Mouse (Mus musculus): ENCODE measurements at regions not wholly inside any gene's neighbourhood (a gene's known extent, or its start where the extent isn't known, plus 50 kb on each side); places are given as distances from the start of the nearest gene placed in this dataset.

DNA sequence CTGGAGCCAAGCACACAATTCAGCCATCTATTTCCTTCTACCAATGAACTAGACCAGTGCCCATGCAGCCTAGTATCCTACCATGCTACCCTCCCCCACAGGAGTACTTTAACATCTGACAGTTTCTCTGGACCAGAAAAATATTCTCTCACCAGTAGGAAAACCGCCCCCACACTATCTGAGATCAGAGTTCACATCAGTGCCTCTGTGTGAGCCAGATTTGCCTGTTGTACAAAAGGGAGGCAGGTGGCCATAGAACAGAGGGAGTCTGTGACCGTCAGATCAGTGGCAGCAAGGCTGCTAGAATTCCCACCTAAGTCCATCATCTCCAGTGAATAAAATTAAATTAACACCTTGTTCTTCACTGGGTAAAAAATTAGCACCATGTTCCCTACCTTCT, 166.5 kb downstream of the Atp23 start:
- DNase-seq = no peak

GRCm38 (mm10) chr10:126727840-126728239, 173.3 kb downstream of the Atp23 start:
- DNase-seq = no peak

DNA sequence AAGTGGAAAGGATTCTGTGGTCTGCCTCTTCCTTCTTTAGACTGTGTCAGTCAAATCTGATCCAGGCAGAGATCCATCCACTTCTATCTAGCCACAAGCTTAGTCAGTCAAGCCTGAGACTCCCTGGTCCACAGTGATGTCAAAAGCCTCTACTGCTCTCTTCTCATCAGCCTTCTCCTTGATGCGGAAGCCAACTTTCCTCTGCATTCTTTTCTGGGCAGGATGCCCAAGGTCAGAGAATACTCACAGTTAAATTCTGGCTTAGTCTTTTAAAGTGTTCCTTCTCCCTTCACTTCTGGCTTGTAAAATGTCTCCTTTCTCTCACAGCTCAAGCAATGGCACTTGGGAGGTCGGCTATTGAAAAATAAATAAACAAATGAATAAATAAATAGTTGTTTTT, 183.2 kb downstream of the Atp23 start:
- peak; percentile 9 for DNase-seq

DNA sequence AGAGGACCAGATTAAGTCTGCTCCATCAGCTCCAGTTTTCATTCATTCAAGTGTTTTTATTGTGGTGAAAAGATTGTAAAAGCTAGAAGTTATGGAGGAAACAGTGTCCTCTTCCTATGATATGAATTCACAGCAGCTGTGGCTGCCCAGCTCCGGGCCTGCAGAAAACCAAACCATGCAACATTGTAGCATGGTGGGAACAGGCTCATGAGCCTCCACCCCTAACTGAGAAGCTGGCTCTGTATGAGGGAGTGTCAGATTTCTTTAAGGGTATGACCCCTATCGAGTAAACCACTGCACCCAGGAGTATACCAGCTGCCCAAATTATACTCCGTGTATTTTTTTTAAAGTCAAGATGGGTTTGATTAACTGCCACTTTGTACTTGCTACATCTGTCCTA, 189.4 kb downstream of the Atp23 start:
- DNase-seq = no peak

DNA sequence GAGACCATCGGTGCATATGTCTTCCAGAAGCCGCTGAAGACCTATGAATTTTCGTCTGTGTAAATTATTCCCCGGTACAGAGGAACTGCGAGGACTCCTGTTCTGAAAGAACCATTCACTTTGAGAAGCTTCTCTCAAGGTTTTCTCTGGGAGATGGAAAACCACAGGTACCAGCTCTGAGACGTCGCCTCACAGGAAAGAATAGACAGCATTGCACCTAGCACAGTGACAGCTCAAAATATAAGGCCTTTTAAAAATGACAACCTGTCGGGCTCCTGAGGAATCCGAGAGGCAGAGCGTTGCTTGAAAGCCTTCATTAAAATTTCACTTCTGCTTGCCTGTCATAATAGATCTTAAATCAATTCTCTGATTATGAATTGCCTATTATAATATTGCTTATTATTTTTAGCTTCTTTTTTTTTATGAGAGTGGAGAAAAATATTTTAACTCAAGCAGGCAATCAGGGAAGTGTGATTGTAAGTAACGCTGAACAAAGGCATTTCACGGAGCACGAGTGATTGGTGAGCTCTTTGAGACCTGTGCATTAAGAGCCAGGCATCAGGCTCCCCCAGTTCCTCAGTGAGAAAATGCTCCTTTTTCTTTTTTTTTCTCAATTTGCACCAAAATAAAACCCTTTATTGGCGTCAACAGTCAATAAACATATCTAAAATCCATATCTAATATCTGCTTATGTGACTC, 191.8 kb downstream of the Atp23 start:
- DNase-seq = no peak

DNA sequence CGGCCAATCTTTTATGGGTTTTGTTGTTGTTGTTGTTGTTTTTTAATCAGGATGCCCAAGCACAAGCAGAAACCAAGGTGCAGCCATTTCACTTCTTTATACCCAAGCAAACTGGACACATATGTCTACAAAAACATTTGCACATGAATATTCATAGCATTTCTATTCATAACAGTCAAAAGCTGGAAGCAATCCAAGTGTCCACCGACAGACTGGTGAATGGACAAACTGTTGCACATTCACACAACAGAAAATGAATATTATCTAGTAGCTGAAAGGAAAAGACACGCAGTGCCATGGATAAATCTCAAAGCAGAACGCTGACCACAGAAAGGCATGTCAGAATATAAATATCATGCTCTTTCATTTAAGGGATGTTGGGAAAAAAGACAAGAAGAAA, 192.4 kb downstream of the Atp23 start:
- DNase-seq = no peak

- no peak for DNase-seq
These were observed 192.9 kb downstream of the Atp23 start for GRCm38 (mm10) chr10:126708215-126708614.

- DNase-seq = no peak
These were observed 204.1 kb downstream of the Atp23 start for GRCm38 (mm10) chr10:126697086-126697485.

DNA sequence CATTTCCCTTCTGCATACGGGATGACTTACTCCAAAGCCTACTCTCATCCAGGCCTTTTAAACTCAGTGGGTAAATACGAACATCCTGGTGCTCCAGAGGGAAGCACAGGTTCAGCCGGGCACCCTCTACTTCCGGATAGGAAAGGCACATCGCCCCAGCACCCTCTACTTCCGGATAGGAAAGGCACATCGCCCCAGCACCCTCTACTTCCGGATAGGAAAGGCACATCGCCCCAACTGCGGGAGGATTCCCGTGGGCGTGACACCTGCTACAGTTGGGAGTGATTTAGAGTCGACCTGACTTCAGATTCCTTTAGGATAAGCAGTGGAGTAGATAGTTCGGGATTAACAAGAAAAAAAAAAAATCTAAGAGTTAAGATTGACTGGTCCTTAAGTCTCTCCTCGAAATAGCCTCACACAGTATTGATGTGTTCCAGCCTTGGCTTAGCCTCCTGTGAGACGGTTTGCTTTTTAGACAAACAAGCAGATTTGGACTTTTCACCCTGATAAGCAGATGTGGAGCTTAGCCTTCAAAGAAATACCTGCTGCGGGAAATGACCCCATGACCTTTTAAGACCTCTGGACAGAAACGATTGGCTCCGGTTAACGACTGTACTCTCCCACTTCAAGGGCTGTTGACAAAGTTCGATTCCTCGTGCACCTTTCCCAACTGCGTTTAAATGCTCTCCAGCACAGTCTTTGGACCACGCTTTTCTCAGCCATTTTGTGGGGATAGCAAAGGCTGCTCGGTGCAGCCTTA, 210.1 kb downstream of the Atp23 start:
- DNase-seq = no peak

DNA sequence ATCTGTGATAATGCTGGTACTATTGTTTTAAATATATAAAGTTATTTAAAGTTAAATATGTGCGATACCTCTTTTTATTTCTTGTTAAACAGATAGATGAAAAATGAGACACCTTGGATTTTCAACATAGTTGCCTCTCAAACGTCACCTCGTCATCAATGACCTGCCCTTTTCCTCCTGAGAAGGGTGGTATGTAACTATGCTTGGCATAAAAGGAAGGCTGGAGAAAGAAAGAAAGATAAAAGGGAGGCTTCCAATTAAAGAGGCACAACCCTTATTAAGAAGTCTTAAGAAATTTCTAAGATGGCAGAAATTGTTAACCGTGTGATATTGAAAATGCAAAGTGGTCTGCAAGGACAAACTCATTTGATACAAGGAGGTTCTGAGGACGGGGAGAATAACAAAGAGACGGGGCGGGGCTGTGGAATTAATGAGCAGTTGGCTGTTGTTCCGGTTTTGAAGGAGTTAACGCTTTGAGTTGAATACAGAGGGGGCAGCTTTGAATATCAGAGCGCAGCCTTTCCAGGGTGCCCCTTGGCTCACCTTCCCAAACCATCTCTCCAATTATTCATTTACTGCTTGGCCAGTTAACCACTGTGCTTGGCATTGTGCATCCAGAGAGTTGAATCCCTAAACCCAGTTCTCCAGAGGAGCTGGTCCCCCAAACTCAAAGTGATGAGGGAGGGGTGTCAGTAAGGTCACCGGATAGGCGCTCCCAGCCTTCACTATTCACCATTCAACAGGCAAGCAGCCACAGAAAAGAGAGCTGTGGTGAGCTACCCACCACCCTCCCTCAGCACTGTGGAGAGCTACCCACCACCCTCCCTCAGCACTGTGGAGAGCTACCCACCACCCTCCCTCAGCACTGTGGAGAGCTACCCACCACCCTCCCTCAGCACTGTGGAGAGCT, 220.6 kb downstream of the Atp23 start:
- no peak for DNase-seq

DNA sequence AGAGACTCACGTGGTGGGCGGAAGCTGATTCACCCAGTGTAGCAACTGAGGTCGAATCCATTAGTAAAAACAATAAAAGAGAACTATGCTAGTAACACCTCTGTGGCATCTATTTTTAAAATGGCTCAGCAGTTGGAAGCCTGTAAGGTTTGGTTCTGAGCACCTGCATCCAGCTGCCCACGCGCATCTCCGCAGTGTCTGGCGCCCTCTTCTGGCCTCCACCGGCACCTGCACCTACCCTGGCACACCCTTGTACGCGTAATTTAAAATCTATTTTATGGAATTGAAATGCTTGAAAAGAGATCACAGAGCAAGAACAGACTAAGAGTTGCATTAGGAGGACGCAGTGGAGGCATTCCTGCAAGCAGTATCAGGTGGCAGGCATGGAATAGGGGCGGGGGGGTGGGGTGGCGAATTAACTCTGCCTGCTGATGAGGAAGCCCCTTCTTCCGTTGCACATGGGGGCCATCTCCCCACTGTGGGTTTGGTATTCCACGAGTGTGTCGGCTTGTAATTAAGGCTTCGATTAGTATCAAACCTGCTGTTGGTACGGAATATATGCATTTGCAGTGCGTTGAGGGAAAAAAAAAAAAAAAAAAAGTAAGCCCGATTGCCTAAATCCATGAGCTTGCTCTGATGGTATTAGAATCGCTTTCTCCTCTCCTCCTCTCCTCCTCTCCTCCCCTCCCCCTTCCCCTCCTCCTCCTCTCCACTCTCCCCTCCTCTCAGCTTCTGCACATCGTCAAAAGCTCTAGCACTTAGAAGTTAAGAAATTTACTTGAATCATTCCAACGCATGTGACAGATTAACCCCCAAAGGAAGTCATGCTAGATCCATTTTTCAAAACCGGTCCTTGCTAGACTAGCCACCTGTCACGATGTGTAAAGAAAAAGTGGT, 221.7 kb downstream of the Atp23 start:
- no peak for DNase-seq

- no peak for DNase-seq
These were observed 227.7 kb downstream of the Atp23 start for GRCm38 (mm10) chr10:126673437-126673836.

GRCm38 (mm10) chr10:126664408-126665083, 236.6 kb downstream of the Atp23 start:
- no peak for DNase-seq

- no peak for DNase-seq
These were observed 237.6 kb downstream of the Atp23 start for GRCm38 (mm10) chr10:126663461-126664013.

- no peak for DNase-seq
These were observed 238.4 kb downstream of the Atp23 start for GRCm38 (mm10) chr10:126662765-126663164.

GRCm38 (mm10) chr10:126661095-126661615, 240.0 kb downstream of the Atp23 start:
- no peak for DNase-seq

- DNase-seq = no peak
These were observed 241.1 kb downstream of the Atp23 start for GRCm38 (mm10) chr10:126660024-126660423.

DNA sequence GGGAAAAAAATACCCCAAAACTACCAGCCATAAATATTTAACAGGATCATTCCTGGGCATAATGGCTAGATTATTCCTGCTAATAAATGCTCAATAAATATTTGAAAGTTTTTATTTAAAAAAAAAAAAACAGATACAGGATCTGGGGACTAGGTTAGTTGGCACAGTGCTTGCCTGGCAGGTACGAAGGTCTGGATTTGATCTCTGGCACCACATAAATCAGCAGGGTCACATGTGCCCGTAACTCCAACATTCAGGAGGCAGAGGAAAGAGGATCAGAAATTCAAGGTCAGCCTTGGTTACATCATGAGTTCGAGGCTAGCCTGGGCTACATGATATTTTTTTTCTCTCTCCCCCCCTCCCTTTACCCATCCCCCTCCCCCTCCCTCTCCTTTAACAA, 248.5 kb downstream of the Atp23 start:
- no peak for DNase-seq

GRCm38 (mm10) chr10:126646587-126646986, 254.6 kb downstream of the Atp23 start:
- DNase-seq = no peak

DNA sequence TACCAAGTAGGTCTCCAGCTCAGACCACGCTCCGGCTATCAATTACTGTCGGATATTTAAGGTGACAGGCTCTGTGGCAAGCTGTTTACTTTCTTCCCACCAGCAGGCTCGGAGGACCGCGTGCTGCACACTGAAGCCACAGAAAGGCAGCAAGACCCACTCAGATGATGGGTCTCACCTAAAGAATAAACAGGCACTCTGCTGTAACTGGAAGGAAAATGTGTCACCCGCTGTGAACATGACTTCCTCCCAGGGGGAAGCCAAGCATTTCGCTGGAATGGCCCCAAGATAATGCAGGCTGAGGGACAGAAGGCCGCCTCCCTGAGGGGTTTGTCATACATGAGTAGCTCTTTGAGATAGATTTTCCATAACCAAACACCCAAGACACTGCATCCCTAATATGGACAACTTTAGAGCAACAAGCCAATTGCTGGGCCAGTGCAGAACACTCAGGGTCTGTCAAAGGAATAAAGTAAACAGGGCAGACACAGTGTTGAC, 259.3 kb downstream of the Atp23 start:
- DNase-seq = no peak

GRCm38 (mm10) chr10:126634731-126635130, 266.4 kb downstream of the Atp23 start:
- no peak for DNase-seq
